Mouse (Mus musculus) lung, postnatal 0 days (tissue): ENCODE measurements at regions not wholly inside any gene's neighbourhood (a gene's known extent, or its start where the extent isn't known, plus 50 kb on each side); places are given as distances from the start of the nearest gene placed in this dataset.

ENCODE experiments used
- ATAC-seq: fragments of 200-750 bp; cut with Nextera tagmentation; 2 replicates; pipeline ENCODE4 v1.8.0; 2017; ENCODE audit warnings: moderate library complexity
- DNase-seq: peaks from one replicate; pipeline ENCODE4 v3.0.0-alpha.2; 2016; ENCODE audit warnings: low spot score
- H3K27ac ChIP-seq: fragments of 300-500 bp; sonication (generic); 2 replicates; pipeline ENCODE4 v1.5.1; 2014; ENCODE audit warnings: antibody characterized with exemption, mild to moderate bottlenecking, low read length, mixed read lengths
- H3K27me3 ChIP-seq: fragments of 300-500 bp; sonication (generic); replicated peaks from 2 replicates; pipeline ENCODE4 v1.6.1; 2014; ENCODE audit warnings: low read length, mixed read lengths; ENCODE audit not compliant: insufficient read depth
- H3K36me3 ChIP-seq: fragments of 300-500 bp; sonication (generic); 2 replicates; pipeline ENCODE4 v1.6.1; 2014; ENCODE audit warnings: low read length, mixed read lengths; ENCODE audit not compliant: insufficient read depth
- H3K4me1 ChIP-seq: fragments of 300-500 bp; sonication (generic); 2 replicates; pipeline ENCODE4 v1.6.1; 2014; ENCODE audit warnings: antibody characterized with exemption, low read depth, low read length, mixed read lengths; ENCODE audit not compliant: insufficient read depth
- H3K4me2 ChIP-seq: fragments of 300-500 bp; sonication (generic); replicated peaks from 2 replicates; pipeline ENCODE4 v1.6.1; 2014; ENCODE audit warnings: low read depth, mild to moderate bottlenecking, low read length, moderate library complexity, mixed read lengths
- H3K4me3 ChIP-seq: fragments of 300-500 bp; sonication (generic); 2 replicates; pipeline ENCODE4 v1.5.1; 2014; ENCODE audit warnings: low read depth, low read length
- H3K9ac ChIP-seq: fragments of 300-500 bp; sonication (generic); replicated peaks from 2 replicates; pipeline ENCODE4 v1.6.1; 2014; ENCODE audit warnings: low read depth, mild to moderate bottlenecking
- H3K9me3 ChIP-seq: fragments of 300-500 bp; sonication (generic); 2 replicates; pipeline ENCODE4 v1.6.1; 2016; ENCODE audit warnings: low read length, mixed read lengths
- CTCF ChIP-seq: IDR thresholded peaks from 2 replicates; pipeline ENCODE4 v1.5.1; 2016; ENCODE audit warnings: antibody characterized with exemption, mild to moderate bottlenecking
- EP300 ChIP-seq: IDR thresholded peaks from 2 replicates; pipeline ENCODE4 v1.6.1; 2016; ENCODE audit warnings: antibody characterized with exemption, mild to moderate bottlenecking, control low read depth
- WGBS: fragments of 180-500 bp; shearing (Covaris S2); extraction: QIAGEN DNeasy Blood & Tissue Kit; methylation state at CpG from one replicate; pipeline ENCODE4 v1.1.7; 2014; 5-methylcytosine and 5-hydroxymethylcytosine counted together

DNA sequence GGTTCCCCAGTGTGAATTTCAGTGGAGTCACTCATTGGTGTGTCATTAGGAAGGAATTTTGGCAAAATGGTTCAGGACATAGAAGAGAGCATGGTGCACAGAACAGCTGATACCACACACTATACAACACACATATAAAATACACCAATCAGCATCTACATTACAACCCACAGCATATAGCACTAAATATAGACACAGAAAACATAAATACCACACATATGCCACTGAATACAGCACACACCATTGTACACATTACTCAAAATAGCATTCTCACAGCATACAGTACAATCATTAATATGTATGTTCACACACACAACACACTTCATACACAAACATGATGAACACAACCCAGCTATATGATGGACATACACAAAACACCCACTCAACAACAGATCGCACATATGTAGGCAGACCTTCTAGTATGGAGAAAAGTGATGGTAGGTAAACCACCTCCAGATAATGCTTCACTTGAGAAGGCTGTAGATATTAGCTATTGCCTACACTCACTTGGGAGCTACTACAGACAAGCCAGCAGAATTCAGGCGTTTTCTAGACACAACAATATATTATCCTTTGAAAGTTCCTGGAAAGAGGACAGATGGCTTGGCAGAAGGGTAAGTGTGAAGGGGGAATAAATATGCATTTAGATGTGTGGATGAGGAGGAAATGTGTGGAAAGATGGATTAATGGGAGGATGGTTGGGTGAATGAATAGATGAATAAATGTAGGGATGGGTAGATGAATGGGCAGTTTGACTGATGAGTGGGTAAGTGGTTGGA, 71.6 kb upstream of the Zmat1 start:
- TF ChIP-seq CTCF (no peak), EP300 (no peak)
- Histone ChIP-seq H3K36me3 (no peaks in the 10 kb centered on the region), H3K27ac (no peak overlapping the region), H3K4me3 (no peak overlapping the region), H3K9ac (no peak overlapping the region), H3K4me2 (no peak overlapping the region), H3K9me3 (no peaks in the 10 kb centered on the region), H3K4me1 (no peaks in the 10 kb centered on the region), H3K27me3 (no peaks in the 10 kb centered on the region)
- WGBS = 72% methylated on average over 2 of the region's 2 CpGs
- DNase-seq = no peak
- no peak for ATAC-seq

DNA sequence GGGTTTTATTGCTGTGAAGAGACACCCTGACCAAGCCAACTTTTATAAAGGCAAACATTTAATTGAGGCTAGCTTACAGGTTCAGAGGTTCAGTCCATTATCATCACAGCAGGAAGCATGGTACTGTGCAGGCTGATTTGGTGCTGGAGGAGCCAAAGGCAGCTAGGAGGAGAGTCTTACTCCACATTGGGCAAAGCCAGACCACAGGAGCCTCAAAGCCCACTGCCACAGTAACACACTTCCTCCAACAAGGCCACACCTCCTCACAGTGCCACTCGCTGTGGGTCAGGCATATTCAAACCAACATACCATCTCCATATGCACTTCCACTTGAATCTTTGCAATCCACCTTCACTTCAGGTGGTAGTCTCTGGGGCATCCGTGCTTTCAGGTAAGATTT, 70.4 kb upstream of the Zmat1 start:
- ATAC-seq = no peak
- TF ChIP-seq EP300 = no peak
- no peak for TF ChIP-seq CTCF
- no peak for DNase-seq
- Histone ChIP-seq H3K4me2 (no peak overlapping the region), H3K9me3 (no peaks in the 10 kb centered on the region), H3K4me3 (no peak overlapping the region), H3K4me1 (no peaks in the 10 kb centered on the region), H3K9ac (no peak overlapping the region), H3K27ac (no peak overlapping the region), H3K27me3 (no peaks in the 10 kb centered on the region), H3K36me3 (no peaks in the 10 kb centered on the region)
- 53% methylated on average over 2 of the region's 2 CpGs for WGBS

DNA sequence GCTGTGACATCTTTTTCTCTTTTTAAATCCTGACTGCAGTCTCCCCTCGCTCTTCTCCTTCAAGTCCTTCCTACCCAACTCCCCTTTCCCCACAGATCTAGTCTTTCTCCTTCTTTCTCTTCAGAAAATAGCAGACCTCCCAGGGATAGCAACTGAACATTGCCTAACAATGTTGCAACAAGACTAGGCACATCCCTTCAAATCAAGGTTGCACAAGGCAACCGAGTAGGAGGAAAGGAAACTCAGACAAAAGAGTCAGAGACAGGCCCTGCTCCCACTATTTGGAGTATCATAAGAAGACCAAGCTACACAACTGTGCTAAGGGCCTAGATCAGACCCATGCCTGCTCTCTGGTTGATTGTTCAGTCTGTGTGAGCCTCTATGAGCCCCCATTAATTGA, 66.9 kb upstream of the Zmat1 start:
- DNase-seq (no peak), ATAC-seq (no peak)
- no peak for TF ChIP-seq EP300
- TF ChIP-seq CTCF = no peak
- no peaks in the 10 kb centered on the region for H3K36me3 ChIP-seq
- no peak overlapping the region for H3K9ac ChIP-seq
- no peak overlapping the region for H3K4me3 ChIP-seq
- no peaks in the 10 kb centered on the region for H3K4me1 ChIP-seq
- no peak overlapping the region for H3K27ac ChIP-seq
- H3K27me3 ChIP-seq = no peaks in the 10 kb centered on the region
- H3K9me3 ChIP-seq = no peaks in the 10 kb centered on the region
- no peak overlapping the region for H3K4me2 ChIP-seq
- 66% methylated on average over 2 of the region's 2 CpGs for WGBS

DNA sequence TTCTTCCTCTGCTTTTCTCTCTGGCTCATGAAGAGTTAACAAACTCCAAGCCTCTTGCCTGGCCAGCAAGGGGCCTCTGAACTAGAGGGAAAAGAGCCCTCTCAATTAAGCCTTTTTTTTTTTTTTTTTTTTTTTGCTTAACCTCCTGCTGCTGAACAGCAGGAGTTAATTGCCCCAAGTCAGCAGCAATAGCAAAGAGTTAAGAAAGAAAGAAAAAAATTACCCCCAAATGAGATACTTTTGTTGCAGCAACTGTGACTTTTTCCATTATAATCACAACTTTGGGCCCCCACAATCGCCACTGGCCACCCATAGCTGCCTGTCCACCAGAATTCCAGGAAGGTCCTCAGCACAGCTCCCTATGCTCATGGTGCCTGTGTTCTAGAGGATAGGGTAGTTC, 60.4 kb upstream of the Zmat1 start:
- Histone ChIP-seq H3K36me3 (no peaks in the 10 kb centered on the region), H3K9ac (no peak overlapping the region), H3K9me3 (no peaks in the 10 kb centered on the region), H3K4me1 (no peaks in the 10 kb centered on the region), H3K27me3 (no peaks in the 10 kb centered on the region), H3K4me2 (no peak overlapping the region), H3K4me3 (no peak overlapping the region), H3K27ac (no peak overlapping the region)
- 14% methylated on average over 1 of the region's 1 CpGs for WGBS
- TF ChIP-seq EP300 = no peak
- no peak for TF ChIP-seq CTCF
- ATAC-seq = no peak
- no peak for DNase-seq

DNA sequence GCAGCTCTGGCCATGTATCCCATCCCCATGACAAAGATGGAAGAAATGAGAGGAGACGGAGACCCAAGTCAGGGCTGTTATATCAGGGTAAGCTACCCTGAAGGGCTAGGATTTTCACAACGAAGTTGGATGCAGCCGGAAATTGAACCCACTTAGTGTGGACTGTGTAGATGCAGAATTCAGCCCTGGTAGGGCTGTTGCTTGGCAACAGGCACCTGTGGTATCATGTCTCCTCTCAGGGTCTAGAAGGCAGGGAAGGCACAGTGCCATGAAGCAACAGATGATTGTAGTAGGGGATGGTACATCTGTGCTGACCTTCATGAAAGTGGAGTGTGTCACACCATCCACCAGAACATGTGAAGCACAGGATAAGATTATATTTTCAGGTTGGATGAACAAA, 51.2 kb upstream of the Zmat1 start:
- WGBS = 61% methylated on average over 3 of the region's 3 CpGs
- Histone ChIP-seq H3K4me3 (no peak overlapping the region), H3K9ac (no peak overlapping the region), H3K9me3 (no peaks in the 10 kb centered on the region), H3K36me3 (no peaks in the 10 kb centered on the region), H3K4me1 (no peaks in the 10 kb centered on the region), H3K27ac (no peak overlapping the region), H3K27me3 (no peaks in the 10 kb centered on the region), H3K4me2 (no peak overlapping the region)
- no peak for DNase-seq
- TF ChIP-seq EP300 (no peak), CTCF (no peak)
- ATAC-seq = no peak

DNA sequence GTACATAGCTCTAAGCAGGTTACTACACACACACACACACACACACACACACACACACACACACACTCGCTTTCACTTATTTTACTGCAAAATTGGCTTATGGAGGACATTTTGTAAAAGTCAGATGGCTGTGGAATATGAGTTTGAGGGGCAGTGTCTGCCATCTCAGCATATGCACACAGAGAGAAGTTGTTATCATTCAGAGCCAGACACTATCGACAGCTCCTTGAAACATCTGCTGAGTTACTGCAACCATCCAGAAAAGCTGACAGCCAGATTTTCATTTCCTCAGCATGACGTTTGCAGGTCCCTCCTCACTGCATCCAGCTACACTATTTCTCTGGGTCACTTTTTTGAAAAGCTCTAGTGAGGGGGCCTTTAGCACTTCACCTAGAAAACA, 49.9 kb upstream of the Zmat1 start:
- DNase-seq (no peak), ATAC-seq (no peak)
- H3K36me3 ChIP-seq = no peaks in the 10 kb centered on the region
- no peaks in the 10 kb centered on the region for H3K4me1 ChIP-seq
- H3K9me3 ChIP-seq = 0 out of 2 replicates have a peak, but pooled peaks cover under 1% of the 10 kb centered on the region
- WGBS = 49% methylated on average over 3 of the region's 3 CpGs
- no peak overlapping the region for H3K27ac ChIP-seq
- no peak for TF ChIP-seq EP300
- no peak for TF ChIP-seq CTCF
- H3K4me2 ChIP-seq = no peak overlapping the region
- no peaks in the 10 kb centered on the region for H3K27me3 ChIP-seq
- no peak overlapping the region for H3K4me3 ChIP-seq
- no peak overlapping the region for H3K9ac ChIP-seq
